Mouse (Mus musculus): ENCODE measurements around the gene Dhrs2. TPM values are rescaled to one million over a fixed set of nuclear protein-coding genes. Genes with fewer than 3 reads are reported as not detected.

Gene Dhrs2
- total and polyA plus RNA-seq, 3 experiments: not detected

DNA sequence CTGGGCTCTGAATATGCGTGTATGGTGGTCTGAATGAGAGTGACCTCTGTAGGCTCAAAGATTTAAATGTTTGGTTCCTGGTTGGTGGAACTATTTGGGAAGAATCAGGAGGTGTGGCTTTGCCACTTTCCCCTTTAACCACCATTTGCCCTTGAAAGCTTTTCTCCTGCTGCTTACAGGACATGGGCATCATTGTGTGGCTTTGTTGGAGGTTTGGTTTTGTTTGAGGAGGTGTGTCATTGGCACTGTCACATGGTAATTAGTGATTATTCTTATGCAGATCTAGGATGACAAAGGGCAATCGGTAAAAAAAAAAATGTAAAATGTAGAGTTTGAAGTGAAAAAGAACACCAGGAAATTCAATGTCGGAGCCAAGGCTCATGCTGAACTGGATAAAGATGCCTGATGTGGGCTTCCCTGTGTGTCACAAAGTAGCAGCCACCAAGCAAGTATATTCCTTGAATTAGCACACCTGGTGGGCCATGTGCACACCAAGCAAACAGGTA lies 37.1 kb upstream of the Dhrs2 start:
- no peak for TF ChIP-seq SIN3A (IDR thresholded peaks at IDR 0.05; ENCODE audit: low read length)
- TF ChIP-seq MAX (IDR thresholded peaks at IDR 0.05; ENCODE audit: low read length): no peak
- TF ChIP-seq ZMIZ1 (IDR thresholded peaks at IDR 0.05; ENCODE audit: low read depth, low read length): no peak
- TF ChIP-seq CHD2 (IDR thresholded peaks at IDR 0.05; ENCODE audit: low read length): no peak
- TF ChIP-seq ZKSCAN1 (IDR thresholded peaks at IDR 0.05; ENCODE audit: low read depth, low read length): no peak
- H3K36me3 ChIP-seq (ENCODE audit: control insufficient read depth in 1 of 2, insufficient read depth in 2 of 2, low read length in 2 of 2): no peaks in the 10 kb centered on the region
- H3K4me3 ChIP-seq (ENCODE audit: control insufficient read depth in 1 of 2, insufficient read depth in 1 of 2, low read depth in 2 of 2, low read length in 2 of 2): no peak overlapping the region
- no peaks in the 10 kb centered on the region for H3K79me2 ChIP-seq (ENCODE audit: control insufficient read depth, insufficient read depth, low read length, poor library complexity)
- no peaks in the 10 kb centered on the region for H3K4me1 ChIP-seq (ENCODE audit: control insufficient read depth in 1 of 2, insufficient read depth in 2 of 2, low read length in 2 of 2)
- H3K27ac ChIP-seq (ENCODE audit: control insufficient read depth, low read depth, low read length): no peak overlapping the region
- peaks cover 8 to 13% of the 10 kb centered on the region in 2 experiments for H3K27me3 ChIP-seq (ENCODE audit: control insufficient read depth in 1 of 2, insufficient read depth in 2 of 2, low read length in 2 of 2)
- no peak for DNase-seq (ENCODE audit: low read depth, low spot score)
- H3K9me3 ChIP-seq (replicated peaks; ENCODE audit: insufficient read depth, low read length): no peaks in the 10 kb centered on the region
- no peak overlapping the region for H3K9ac ChIP-seq (ENCODE audit: control insufficient read depth, low read depth, low read length, poor library complexity, severe bottlenecking)

DNA sequence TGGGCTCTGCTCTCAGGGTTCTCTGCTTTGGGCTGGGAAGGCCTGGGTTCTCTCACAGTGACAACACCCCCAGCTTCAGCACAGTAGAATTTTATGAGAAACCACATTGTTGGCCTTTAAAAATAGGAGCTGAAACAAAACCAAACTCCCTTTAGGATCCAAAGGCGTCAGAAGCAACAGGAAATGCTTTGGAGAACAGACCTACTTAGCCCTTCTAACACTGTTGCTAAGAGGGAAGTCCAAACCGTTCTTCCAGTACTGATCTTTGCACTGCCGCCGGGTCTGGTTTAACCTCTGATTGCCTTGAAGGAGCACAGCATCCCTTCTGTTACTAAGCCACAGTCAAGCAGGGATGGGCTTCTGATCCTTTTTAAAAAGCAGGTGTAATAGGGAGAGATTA lies 33.3 kb upstream of the Dhrs2 start:
- Histone ChIP-seq H3K9ac (ENCODE audit: control insufficient read depth, low read depth, low read length, poor library complexity, severe bottlenecking) (no peak overlapping the region), H3K27me3 (ENCODE audit: control insufficient read depth in 1 of 2, insufficient read depth in 2 of 2, low read length in 2 of 2) (peaks cover 8 to 11% of the 10 kb centered on the region in 2 experiments), H3K79me2 (ENCODE audit: control insufficient read depth, insufficient read depth, low read length, poor library complexity) (no peaks in the 10 kb centered on the region), H3K9me3 (replicated peaks; ENCODE audit: insufficient read depth, low read length) (no peaks in the 10 kb centered on the region), H3K4me3 (ENCODE audit: control insufficient read depth in 1 of 2, insufficient read depth in 1 of 2, low read depth in 2 of 2, low read length in 2 of 2) (no peak overlapping the region), H3K4me1 (ENCODE audit: control insufficient read depth in 1 of 2, insufficient read depth in 2 of 2, low read length in 2 of 2) (no peaks in the 10 kb centered on the region), H3K27ac (ENCODE audit: control insufficient read depth, low read depth, low read length) (no peak overlapping the region), H3K36me3 (ENCODE audit: control insufficient read depth in 1 of 2, insufficient read depth in 2 of 2, low read length in 2 of 2) (no peaks in the 10 kb centered on the region)
- no peak for DNase-seq (ENCODE audit: low read depth, low spot score)
- TF ChIP-seq RAD21 (IDR thresholded peaks at IDR 0.05; ENCODE audit: low read depth, low read length) (no peak), USF2 (IDR thresholded peaks at IDR 0.05; ENCODE audit: borderline replicate concordance in 1 of 2, insufficient read depth in 1 of 2, low read depth in 1 of 2, low read length in 2 of 2) (no peak), POLR2A (IDR thresholded peaks at IDR 0.05; ENCODE audit: control insufficient read depth in 1 of 2, insufficient read depth in 1 of 2, low read depth in 1 of 2, low read length in 2 of 2, poor library complexity in 1 of 2) (no peak), ZKSCAN1 (IDR thresholded peaks at IDR 0.05; ENCODE audit: low read depth, low read length) (no peak), MYB (IDR thresholded peaks at IDR 0.05; ENCODE audit: low read depth, low read length) (no peak), ETS1 (IDR thresholded peaks at IDR 0.05; ENCODE audit: low read depth, low read length) (no peak), RCOR1 (IDR thresholded peaks at IDR 0.05; ENCODE audit: low read depth, low read length) (no peak), USF1 (IDR thresholded peaks at IDR 0.05; ENCODE audit: low read depth, low read length) (no peak), ZC3H11A (IDR thresholded peaks at IDR 0.05; ENCODE audit: low read depth, low read length) (no peak), E2F4 (IDR thresholded peaks at IDR 0.05; ENCODE audit: borderline replicate concordance, low read depth, low read length) (no peak), POLR2AphosphoS2 (IDR thresholded peaks at IDR 0.05; ENCODE audit: low read length) (no peak), GABPA (IDR thresholded peaks at IDR 0.05; ENCODE audit: low read depth, low read length) (no peak), MEF2A (IDR thresholded peaks at IDR 0.05; ENCODE audit: extremely low read depth, insufficient replicate concordance, low read depth, low read length, poor library complexity, severe bottlenecking) (no peak), ELF1 (IDR thresholded peaks at IDR 0.05; ENCODE audit: low read depth, low read length) (no peak), CHD2 (IDR thresholded peaks at IDR 0.05; ENCODE audit: low read length) (no peak)

Data from MEL (cell line).